Comparison of ENCODE assay signal across 10 mouse cellular contexts in genomic region chr11:88614527-88615305, GRCm38 (mm10).
DNase-seq lines count a peak whose midpoint lies in the region; ATAC-seq and TF ChIP-seq lines count a peak whose summit lies in the region.
"Had no signal": no experiment of that assay in that cellular context is flagged by ENCODE, and none has a peak within 500 bp of the region (broad histone marks: within the 10 kb centered on the region; RNA-seq: fewer than 3 reads in every experiment).

No protein-coding gene starts in this region.

- no peak for ATAC-seq in intestine, postnatal 0 days
- no peak for ATAC-seq in stomach, embryonic 15.5 days (ENCODE audit: insufficient read depth, low FRiP score, low read depth)

- peak overlapping the region; percentile 74 for H3K27ac ChIP-seq in heart, adult 2 months
- H3K27ac ChIP-seq in intestine, postnatal 0 days (ENCODE audit: low read depth, low read length) = peak overlapping the region; percentile 30; the same call in 1 of the 2 replicates
- H3K27ac ChIP-seq in stomach, embryonic 15.5 days = peak overlapping the region; percentile 57

- H3K4me3 ChIP-seq in heart, adult 2 months = no peak overlapping the region
- H3K4me3 ChIP-seq in intestine, postnatal 0 days (ENCODE audit: low read depth, low read length) = no peak overlapping the region
- H3K4me3 ChIP-seq in stomach, embryonic 15.5 days (replicated peaks) = no peak overlapping the region
- H3K4me3 ChIP-seq: midbrain, embryonic 12.5 days had no signal

- peaks cover 30% of the 10 kb centered on the region for H3K4me1 ChIP-seq in heart, adult 2 months (ENCODE audit: control insufficient read depth, insufficient read depth, low read length)
- H3K4me1 ChIP-seq in intestine, postnatal 0 days (replicated peaks; ENCODE audit: control insufficient read depth, insufficient read depth, low read length) = peaks cover 15% of the 10 kb centered on the region; the same call in 1 of the 2 replicates
- H3K4me1 ChIP-seq in stomach, embryonic 15.5 days = peaks cover 22% of the 10 kb centered on the region

- no peak overlapping the region for H3K9ac ChIP-seq in heart, adult 2 months (ENCODE audit: low read depth, low read length)
- no peak overlapping the region for H3K9ac ChIP-seq in intestine, postnatal 0 days (ENCODE audit: low read depth, low read length)
- H3K9ac ChIP-seq in stomach, embryonic 15.5 days = no peak overlapping the region
- H3K9ac ChIP-seq: midbrain, embryonic 12.5 days had no signal

- WGBS in heart, adult 2 months = 67% methylated on average over 11 of the region's 11 CpGs
- WGBS in intestine, postnatal 0 days = 52% methylated on average over 11 of the region's 11 CpGs
- 60% methylated on average over 11 of the region's 11 CpGs for WGBS in stomach, embryonic 15.5 days

- TF ChIP-seq CTCF in heart, adult 2 months (IDR thresholded peaks at IDR 0.05) = no peak
- TF ChIP-seq CTCF in intestine, postnatal 0 days (IDR thresholded peaks at IDR 0.05; ENCODE audit: low read depth) = no peak

- intact Hi-C loops in heart, adult 2 months (cut with DNase I) = loop anchor here (2.0 kb wide), 1 partner anchor 16 kb away; no protein-coding TSS in a partner anchor

- H3K9me3 ChIP-seq in intestine, postnatal 0 days (ENCODE audit: control insufficient read depth) = no peaks in the 10 kb centered on the region
- H3K9me3 ChIP-seq in stomach, embryonic 15.5 days = no peaks in the 10 kb centered on the region
- H3K9me3 ChIP-seq: midbrain, embryonic 12.5 days had no signal

- DNase-seq in heart, adult 2 months = peak in 1 of 2 experiments; percentile 4
- no peak for DNase-seq in heart, adult 8-10 months (ENCODE audit: low spot score)
- peak; percentile 37 for DNase-seq in retina, adult 2 months (ENCODE audit: low read depth, low spot score)
- DNase-seq in retina, postnatal 1 day = no peak
- DNase-seq in gastrocnemius, postnatal 4 days (ENCODE audit: low spot score in 2 of 2) = no peak
- DNase-seq in right cerebral cortex, adult 2 months (ENCODE audit: low spot score in 2 of 2) = no peak
- DNase-seq: cerebellum, adult 2 months had no signal

- no peak for TF ChIP-seq EP300 in heart, adult 2 months (IDR thresholded peaks at IDR 0.05; ENCODE audit: insufficient read depth, low read depth, low read length)

- H3K4me2 ChIP-seq in intestine, postnatal 0 days (replicated peaks; ENCODE audit: low read depth) = no peak overlapping the region; the same call in 1 of the 2 replicates
- H3K4me2 ChIP-seq in stomach, embryonic 15.5 days = no peak overlapping the region
- H3K4me2 ChIP-seq: midbrain, embryonic 12.5 days had no signal

- no peak for TF ChIP-seq POLR2A in heart, adult 2 months (IDR thresholded peaks at IDR 0.05; ENCODE audit: insufficient read depth, low read depth, low read length)

- no peaks in the 10 kb centered on the region for H3K79me2 ChIP-seq in heart, adult 2 months (replicated peaks; ENCODE audit: control insufficient read depth, insufficient read depth, low read length)

- H3K27me3 ChIP-seq in heart, adult 2 months (ENCODE audit: control insufficient read depth, insufficient read depth, low read length) = no peaks in the 10 kb centered on the region
- no peaks in the 10 kb centered on the region for H3K27me3 ChIP-seq in intestine, postnatal 0 days (replicated peaks; ENCODE audit: control insufficient read depth, insufficient read depth, low read length)
- H3K27me3 ChIP-seq in stomach, embryonic 15.5 days (replicated peaks) = no peaks in the 10 kb centered on the region
- H3K27me3 ChIP-seq: midbrain, embryonic 12.5 days had no signal

- H3K36me3 ChIP-seq in heart, adult 2 months (ENCODE audit: control insufficient read depth, insufficient read depth, low read length) = peaks cover 11% of the 10 kb centered on the region
- H3K36me3 ChIP-seq in intestine, postnatal 0 days (ENCODE audit: control insufficient read depth, insufficient read depth) = no peaks in the 10 kb centered on the region
- H3K36me3 ChIP-seq in stomach, embryonic 15.5 days = no peaks in the 10 kb centered on the region
